8 mouse cellular contexts compared by ENCODE assay signal in genomic region chr10:21295759-21296621, GRCm38 (mm10). TPM values are rescaled to one million over a fixed set of nuclear protein-coding genes. Genes with fewer than 3 reads are reported as not detected.
DNase-seq lines count a peak whose midpoint lies in the region; ATAC-seq and TF ChIP-seq lines count a peak whose summit lies in the region.

Hbs1l (plus strand) TSS chr10:21295979.

- H3K9me3 ChIP-seq in kidney, embryonic 14.5 days (ENCODE audit: control insufficient read depth, low read length): no peaks in the 10 kb centered on the region
- H3K9me3 ChIP-seq in limb, embryonic 15.5 days: no peaks in the 10 kb centered on the region

- ATAC-seq in kidney, embryonic 14.5 days (ENCODE audit: low FRiP score, low TSS enrichment): peak; percentile 97
- ATAC-seq in limb, embryonic 15.5 days (ENCODE audit: insufficient number of reproducible peaks, low FRiP score, low TSS enrichment, low read depth): peak; percentile 92

- no peak for TF ChIP-seq CTCF in bone marrow macrophage, adult 2 months (IDR thresholded peaks at IDR 0.05; ENCODE audit: low read depth, low read length)
- TF ChIP-seq CTCF in embryonic fibroblast, embryonic 13.5 days (IDR thresholded peaks at IDR 0.05; ENCODE audit: borderline replicate concordance, insufficient read depth, low read length): no peak

- TF ChIP-seq POLR2A in bone marrow macrophage, adult 2 months (IDR thresholded peaks at IDR 0.05; ENCODE audit: borderline replicate concordance, low read depth, low read length): no peak
- peak; percentile 34 for TF ChIP-seq POLR2A in embryonic fibroblast, embryonic 13.5 days (IDR thresholded peaks at IDR 0.05; ENCODE audit: low read depth, low read length)

- H3K27ac ChIP-seq in bone marrow macrophage, adult 2 months (ENCODE audit: insufficient read depth, low read depth, low read length): peak within 1 kb of the TSS; percentile 34; the same call in 1 of the 2 replicates
- H3K27ac ChIP-seq in embryonic fibroblast, embryonic 13.5 days (ENCODE audit: insufficient read depth, low read length): no peak within 1 kb of the TSS
- peak within 1 kb of the TSS; percentile 24; the same call in 1 of the 2 replicates for H3K27ac ChIP-seq in kidney, embryonic 14.5 days (ENCODE audit: low read depth, low read length)
- H3K27ac ChIP-seq in limb, embryonic 15.5 days: peak within 1 kb of the TSS; percentile 76

- H3K9ac ChIP-seq in kidney, embryonic 14.5 days (ENCODE audit: low read depth, low read length): peak within 1 kb of the TSS; percentile 85
- peak within 1 kb of the TSS; percentile 82 for H3K9ac ChIP-seq in limb, embryonic 15.5 days

- WGBS in kidney, embryonic 14.5 days: under 1% methylated on average over 74 of the region's 81 CpGs
- WGBS in limb, embryonic 15.5 days: under 1% methylated on average over 63 of the region's 81 CpGs

- H3K4me2 ChIP-seq in kidney, embryonic 14.5 days (replicated peaks; ENCODE audit: low read depth, low read length): peak within 1 kb of the TSS; percentile 55
- H3K4me2 ChIP-seq in limb, embryonic 15.5 days: peak within 1 kb of the TSS; percentile 58

- H3K27me3 ChIP-seq in kidney, embryonic 14.5 days (ENCODE audit: control insufficient read depth, insufficient read depth, low read length): no peaks in the 10 kb centered on the region
- no peaks in the 10 kb centered on the region for H3K27me3 ChIP-seq in limb, embryonic 15.5 days

- H3K36me3 ChIP-seq in kidney, embryonic 14.5 days (ENCODE audit: control insufficient read depth, insufficient read depth, low read length): peaks cover 15% of the 10 kb centered on the region
- peaks cover 10% of the 10 kb centered on the region for H3K36me3 ChIP-seq in limb, embryonic 15.5 days

- H3K4me1 ChIP-seq in bone marrow macrophage, adult 2 months (ENCODE audit: control insufficient read depth, insufficient read depth, low read length): peaks cover 7% of the 10 kb centered on the region; the same call in 1 of the 2 replicates
- peaks cover 4% of the 10 kb centered on the region; the same call in 1 of the 2 replicates for H3K4me1 ChIP-seq in embryonic fibroblast, embryonic 13.5 days (ENCODE audit: control insufficient read depth, insufficient read depth, low read length)
- peaks cover 16% of the 10 kb centered on the region; the same call in 1 of the 2 replicates for H3K4me1 ChIP-seq in kidney, embryonic 14.5 days (ENCODE audit: control insufficient read depth, insufficient read depth, low read length)
- peaks cover 8% of the 10 kb centered on the region for H3K4me1 ChIP-seq in limb, embryonic 15.5 days

- peak within 1 kb of the TSS; percentile 100 for H3K4me3 ChIP-seq in bone marrow macrophage, adult 2 months (ENCODE audit: insufficient read depth, low read length)
- H3K4me3 ChIP-seq in embryonic fibroblast, embryonic 13.5 days (ENCODE audit: insufficient read depth, low read length): peak within 1 kb of the TSS; percentile 95
- H3K4me3 ChIP-seq in kidney, embryonic 14.5 days (ENCODE audit: low read length): peak within 1 kb of the TSS; percentile 87
- peak within 1 kb of the TSS; percentile 93 for H3K4me3 ChIP-seq in limb, embryonic 15.5 days

- peak; percentile 96 for DNase-seq in A20 (ENCODE audit: low read depth, low spot score)
- peak; percentile 89 to 91 for DNase-seq in heart, adult 9 months (ENCODE audit: low spot score in 2 of 2)
- DNase-seq in monocyte, adult 2 months (ENCODE audit: low read depth in 1 of 2, low spot score in 2 of 2): peak; percentile 55 to 73
- peak; percentile 93 to 95 for DNase-seq in spleen, postnatal 36 days (ENCODE audit: low spot score in 2 of 2)

RNA-seq across cellular contexts. Expression of gene Hbs1l, which starts in this region (rescaled TPM):
- 27.4 and 30.0 TPM in 2 replicates for polyA plus RNA-seq in bone marrow macrophage, adult 2 months (2012; ENCODE audit: insufficient read depth, insufficient read length, missing spikeins)
- 70.0 and 73.6 TPM in 2 replicates for polyA plus RNA-seq in embryonic fibroblast, embryonic 13.5 days (2011; ENCODE audit: insufficient read length, low read depth, missing spikeins)
- 66.8 and 109 TPM in 2 replicates for polyA plus RNA-seq in kidney, embryonic 14.5 days (2014; fragmentation: Nextera tagmentation; extraction: Ambion mirVana)
- 82.8 and 88.2 TPM in 2 replicates for polyA plus RNA-seq in limb, embryonic 15.5 days (2015; fragmentation: Nextera tagmentation; extraction: Ambion mirVana)
